Mouse (Mus musculus): ENCODE measurements around the gene Suclg2.

The Suclg2 gene

DNA sequence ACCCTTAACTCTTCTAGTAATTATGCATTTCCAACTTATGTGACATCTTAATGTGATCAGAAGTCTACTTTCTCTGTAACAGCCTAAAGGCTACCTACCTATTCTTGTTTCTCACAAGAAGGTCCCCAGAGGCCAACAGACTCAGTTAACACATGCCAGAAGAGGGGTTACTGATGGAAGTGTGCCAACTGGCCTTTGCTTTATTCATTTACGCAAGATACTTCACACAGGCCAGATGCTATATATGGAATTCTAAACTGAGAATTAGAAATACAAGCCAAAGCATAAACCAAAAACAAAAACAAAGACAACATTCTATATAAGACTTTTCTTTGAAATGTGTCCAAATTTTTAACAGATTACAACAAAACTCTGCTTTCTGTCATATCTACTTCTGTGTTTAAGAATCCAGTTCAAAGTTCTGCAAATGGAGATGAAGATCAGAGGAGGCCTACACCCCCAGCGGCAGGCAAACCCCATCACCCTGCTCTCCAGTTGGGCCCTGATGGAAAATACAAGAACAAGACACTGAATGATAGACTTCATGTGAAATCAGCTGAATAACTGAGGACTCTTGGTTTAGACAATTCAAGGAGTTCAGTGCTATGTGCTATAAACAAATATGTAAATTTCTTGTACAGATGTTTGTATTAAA lies 155.1 kb downstream of the Suclg2 start:
- DNase-seq (ENCODE audit: low spot score in 2 of 2): no peak

DNA sequence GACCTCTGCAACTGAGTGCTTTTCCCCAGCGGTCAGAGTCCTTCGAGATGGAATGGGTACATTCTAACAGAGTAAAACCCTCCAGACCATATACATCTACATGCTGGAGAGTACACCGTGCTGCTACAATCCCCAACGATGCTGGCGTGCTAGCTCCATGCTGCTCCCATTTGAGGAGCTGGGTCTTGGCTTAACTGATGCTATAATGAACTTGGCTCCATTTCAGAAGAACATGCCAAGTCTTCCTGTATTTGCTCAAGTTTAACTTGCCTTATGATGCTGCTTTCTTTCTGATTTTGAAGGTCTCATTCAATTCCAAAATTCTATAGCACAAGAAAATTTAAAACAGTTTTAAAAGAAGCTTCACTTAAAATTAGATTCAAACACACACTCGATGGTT lies 162.3 kb downstream of the Suclg2 start:
- DNase-seq (ENCODE audit: low spot score in 2 of 2): no peak

DNA sequence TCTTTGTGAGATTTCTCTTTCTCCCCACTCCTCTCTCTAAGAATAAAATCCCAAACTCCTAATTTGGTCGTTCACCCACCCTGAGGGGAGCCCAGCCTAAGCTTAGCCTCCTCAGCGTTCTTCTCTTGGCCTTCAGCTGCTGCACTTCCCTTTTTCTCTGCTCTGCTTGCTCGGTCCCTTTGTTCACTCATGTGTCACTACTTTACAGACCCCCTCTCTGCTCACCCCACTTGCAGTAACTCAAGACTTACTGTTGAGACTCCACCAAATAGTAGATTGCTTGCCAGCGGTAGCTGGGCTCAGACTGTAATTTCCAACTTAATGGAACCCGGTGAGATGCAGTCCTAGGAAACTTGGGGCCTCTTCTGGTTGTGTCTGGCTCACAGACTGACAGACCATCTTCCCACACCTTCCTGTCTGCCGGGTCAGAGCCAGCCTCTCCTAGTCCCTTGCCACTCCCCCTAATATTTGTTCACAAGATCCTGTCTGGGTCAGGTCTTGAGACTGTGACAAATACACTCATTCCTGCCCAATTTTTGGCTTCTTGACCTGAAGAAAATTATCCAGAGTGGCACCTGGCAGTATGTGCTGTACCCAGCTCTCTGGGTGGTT lies 166.2 kb downstream of the Suclg2 start:
- no peak for DNase-seq (ENCODE audit: low spot score in 2 of 2)

DNA sequence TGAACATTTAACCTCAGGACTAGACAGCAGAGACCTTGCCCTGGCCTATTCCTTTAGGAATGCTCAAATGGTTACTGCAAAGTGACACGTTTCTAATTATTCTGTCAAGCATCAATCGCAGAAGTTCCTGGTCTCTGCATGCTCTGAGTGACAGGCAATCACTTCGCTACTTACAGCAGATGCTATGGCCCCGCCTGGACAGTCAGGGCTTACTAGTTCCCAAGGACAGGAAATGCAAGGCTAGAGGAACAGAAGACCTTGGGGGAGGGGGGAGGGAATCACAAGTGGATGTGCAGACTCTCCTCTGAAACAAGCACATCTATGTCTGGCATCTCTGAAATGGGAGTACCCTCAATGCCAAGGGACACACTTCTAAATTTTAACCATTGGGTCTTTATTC lies 167.6 kb downstream of the Suclg2 start:
- DNase-seq (ENCODE audit: low spot score in 2 of 2): no peak

DNA sequence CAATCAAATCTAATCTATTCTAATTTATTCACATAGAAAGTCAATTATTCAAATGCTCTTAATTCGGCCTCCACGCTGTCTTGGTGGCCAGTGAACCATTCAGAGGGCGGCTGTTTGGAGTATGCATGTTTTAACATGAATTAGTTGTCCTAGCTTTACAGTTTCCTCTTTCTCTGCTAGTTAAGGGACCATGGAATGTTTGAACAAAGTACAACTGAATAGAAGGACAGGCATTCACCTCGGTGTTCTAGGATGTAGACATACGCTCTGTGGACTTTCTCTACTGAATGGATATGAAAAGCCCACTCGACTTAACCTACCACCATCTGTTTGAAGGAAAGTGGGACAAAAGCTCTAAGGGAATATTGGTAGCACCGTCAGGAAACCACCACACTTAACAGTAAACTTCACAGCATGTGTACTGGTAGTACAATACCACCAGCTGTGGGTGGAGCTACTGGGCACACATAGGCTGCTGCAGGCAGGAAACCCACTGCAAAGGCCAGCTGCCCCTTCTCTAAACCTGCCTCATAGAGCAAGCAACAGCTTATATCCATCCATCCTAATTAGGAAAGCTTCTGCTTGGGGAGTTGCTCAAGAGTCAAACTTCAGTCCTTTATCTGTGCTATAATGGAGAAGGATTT lies 172.3 kb downstream of the Suclg2 start:
- DNase-seq (ENCODE audit: low spot score in 2 of 2): no peak

DNA sequence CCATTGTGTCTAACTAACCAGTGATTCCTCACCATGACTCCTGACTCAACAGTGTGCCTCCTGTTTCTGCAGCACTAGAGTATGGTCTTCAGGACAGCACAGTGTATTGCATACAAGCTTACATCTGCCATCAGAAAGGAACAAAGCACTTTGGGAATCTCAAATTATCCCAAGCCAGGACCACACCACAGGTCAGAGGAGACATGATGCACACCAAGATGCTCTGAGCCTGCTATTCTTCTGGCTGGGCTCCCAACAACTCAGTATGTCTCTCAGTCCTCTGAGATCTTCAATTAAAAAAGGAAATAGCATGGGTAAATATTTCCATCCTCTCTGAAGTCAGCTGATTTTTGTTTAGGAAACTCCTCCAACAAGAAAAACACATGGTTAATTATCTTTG lies 172.9 kb downstream of the Suclg2 start:
- no peak for DNase-seq (ENCODE audit: low spot score in 2 of 2)

DNA sequence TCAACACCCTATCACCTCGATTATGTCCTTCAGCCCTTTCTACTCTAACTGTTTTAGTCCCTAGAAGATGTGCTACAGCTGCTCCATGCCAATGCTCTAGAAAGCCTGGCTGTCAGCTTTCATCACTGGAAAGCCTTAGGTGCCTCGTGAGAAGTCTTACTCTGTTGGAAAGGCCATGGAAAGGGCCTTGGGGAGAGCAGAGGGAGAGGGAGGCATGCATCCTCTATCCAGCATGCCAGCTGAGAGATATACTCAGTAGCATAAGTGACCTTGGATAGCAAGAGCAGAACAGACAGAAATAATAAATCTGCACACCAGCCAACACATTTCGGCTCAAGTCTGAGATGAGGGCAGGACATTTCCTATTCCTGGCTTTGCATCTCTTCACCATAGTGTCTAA lies 173.3 kb downstream of the Suclg2 start:
- no peak for DNase-seq (ENCODE audit: low spot score in 2 of 2)

DNA sequence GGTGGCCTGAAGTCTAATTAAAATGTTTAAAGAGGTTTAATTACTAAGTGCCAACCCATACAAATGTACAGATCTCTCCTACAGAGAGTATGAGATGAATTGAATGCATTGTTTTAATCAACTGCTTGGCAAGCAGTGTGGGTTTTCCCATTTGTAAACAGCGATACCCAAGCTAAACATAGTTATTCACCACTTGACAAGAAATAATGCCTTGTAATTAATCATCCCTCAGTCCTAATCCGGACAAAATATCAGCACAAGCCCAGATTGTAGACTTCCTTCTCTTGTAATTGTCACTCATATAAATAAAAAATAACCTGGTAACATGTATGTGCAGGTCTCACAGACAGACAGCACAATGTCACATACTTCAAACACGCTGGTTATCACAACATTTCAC lies 183.4 kb downstream of the Suclg2 start:
- DNase-seq (ENCODE audit: low spot score in 2 of 2): no peak

DNA sequence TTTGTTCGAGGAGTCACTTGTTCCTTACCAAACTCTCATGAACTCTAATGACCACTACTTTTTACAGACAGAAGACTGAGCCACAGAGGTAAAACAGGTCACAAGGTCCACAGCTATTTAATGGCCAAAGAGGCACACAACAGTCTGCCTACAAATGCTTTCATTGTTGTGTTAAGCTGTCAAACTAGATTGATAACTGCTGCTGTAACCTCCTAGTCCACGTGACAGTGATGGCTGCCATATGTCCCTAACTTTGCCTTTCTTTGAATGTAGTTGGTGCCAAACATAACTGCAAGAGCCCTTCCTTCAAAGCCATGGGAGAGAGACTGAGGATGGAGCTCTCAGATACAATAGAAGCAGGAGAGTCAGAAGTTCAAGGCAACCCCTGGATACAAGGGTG lies 198.8 kb downstream of the Suclg2 start:
- no peak for DNase-seq (ENCODE audit: low spot score in 2 of 2)

DNA sequence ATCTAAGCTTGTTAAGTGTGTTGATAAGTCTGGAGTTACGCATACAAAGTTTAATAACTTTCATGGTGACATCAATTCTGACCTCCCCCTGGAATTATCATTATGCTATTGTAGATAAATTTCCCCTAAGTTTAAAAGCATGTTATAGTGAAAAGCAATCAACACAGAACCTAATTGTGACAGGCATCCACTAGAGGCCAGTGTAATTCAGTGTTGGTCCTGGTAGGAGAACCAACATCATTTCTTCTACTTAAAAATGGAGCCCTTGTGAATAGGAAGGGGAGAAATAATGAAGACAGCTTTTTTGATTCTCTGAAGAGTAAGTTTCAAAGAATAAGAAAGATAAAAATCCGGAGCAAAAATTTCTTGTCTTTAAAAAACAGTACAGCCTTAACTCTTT lies 200.2 kb downstream of the Suclg2 start:
- DNase-seq (ENCODE audit: low spot score in 2 of 2): no peak

DNA sequence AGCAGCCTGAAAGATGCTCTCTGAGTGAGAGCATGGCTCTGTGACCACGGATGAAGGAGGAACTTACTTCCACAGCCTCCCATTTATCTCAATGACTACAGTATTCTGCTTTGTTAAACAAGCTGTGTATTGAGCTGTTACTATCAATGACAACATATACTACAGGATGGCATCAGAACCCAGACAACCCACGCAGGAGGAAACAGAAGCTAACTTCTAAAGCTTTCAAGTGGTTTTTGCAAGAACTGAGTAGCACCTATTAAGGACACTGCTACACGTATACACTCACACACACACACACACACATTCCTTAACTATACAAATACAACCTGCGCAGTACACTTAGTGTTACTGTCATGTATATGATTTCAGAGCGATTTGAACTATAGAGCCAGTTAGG lies 202.9 kb downstream of the Suclg2 start:
- no peak for DNase-seq (ENCODE audit: low spot score in 2 of 2)

DNA sequence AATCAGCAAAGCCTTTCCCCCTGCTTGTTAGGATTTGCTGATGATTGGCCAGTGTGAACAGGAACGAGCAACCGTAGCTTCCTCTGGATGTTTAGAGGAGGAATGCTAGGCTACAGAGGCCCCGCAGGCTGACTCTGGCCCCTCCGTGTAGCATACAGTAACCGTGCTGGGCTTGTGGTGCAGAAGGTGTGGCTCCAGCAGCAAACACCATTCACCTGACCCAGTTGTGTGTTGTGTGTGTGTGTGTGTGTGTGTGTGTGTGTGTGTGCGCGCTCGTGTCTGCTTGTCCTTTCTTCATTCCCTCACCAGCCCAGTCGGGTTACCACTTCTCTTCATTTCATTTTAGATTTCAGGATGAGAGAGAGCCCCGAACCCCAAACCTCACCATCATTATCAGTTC lies 203.9 kb downstream of the Suclg2 start:
- no peak for DNase-seq (ENCODE audit: low spot score in 2 of 2)

DNA sequence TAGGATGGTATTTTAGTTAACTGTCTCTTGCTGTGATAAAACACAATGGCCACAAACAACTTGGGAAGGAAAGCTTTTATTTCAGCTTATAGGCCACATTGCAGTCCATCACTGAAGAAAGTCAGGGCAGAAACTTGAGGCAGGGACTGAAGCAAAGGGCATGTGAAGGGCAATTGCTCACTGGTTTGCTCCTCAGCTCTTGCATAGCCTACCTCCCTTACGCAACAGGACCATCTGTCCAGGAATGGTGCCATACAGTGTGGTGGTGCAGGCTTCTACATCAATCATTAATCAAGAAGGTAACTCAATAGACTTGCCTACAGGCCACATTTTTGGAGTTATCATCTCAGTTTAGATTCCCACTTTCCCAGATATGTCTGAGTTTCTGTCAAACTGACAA lies 206.9 kb downstream of the Suclg2 start:
- DNase-seq (ENCODE audit: low spot score in 2 of 2): no peak

DNA sequence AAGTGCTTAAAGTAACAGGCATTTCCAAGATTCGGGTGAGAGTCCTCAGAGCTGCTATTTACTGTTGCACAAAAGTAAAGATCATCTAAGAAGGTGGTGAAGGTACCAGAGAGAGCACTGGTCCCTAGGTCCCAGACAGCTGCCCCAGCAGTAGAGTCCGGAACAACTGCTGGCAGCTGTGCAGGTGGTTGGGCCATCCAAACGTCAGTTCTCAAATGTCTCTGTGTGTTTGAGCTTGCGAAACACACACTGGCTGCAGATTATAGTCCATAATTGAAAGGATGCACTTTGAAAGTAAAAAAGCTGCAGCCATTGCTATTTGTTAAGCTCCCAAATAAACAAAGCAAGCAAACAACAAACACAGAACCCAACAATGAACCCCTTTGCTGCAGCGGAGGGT lies 217.8 kb downstream of the Suclg2 start:
- no peak for DNase-seq (ENCODE audit: low spot score in 2 of 2)

DNA sequence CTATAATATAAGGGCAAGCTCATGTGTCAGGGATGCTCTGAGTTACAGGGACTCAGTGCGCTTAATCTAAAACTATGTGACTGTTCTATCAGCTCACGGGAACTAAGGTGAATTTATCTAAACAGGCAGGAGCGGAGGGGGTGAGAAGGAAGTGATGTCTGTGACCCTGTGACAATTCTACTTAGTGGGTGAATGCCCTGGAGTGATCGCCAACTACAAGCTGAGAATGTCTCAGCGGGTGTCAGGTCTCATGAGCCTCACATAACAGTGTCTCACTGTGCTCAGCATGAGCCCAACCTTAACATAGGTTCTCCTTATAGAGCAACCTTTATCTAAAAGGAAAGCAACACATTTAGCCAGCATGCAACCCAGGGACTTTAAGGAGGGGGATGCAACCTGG lies 219.0 kb downstream of the Suclg2 start:
- no peak for DNase-seq (ENCODE audit: low spot score in 2 of 2)

DNA sequence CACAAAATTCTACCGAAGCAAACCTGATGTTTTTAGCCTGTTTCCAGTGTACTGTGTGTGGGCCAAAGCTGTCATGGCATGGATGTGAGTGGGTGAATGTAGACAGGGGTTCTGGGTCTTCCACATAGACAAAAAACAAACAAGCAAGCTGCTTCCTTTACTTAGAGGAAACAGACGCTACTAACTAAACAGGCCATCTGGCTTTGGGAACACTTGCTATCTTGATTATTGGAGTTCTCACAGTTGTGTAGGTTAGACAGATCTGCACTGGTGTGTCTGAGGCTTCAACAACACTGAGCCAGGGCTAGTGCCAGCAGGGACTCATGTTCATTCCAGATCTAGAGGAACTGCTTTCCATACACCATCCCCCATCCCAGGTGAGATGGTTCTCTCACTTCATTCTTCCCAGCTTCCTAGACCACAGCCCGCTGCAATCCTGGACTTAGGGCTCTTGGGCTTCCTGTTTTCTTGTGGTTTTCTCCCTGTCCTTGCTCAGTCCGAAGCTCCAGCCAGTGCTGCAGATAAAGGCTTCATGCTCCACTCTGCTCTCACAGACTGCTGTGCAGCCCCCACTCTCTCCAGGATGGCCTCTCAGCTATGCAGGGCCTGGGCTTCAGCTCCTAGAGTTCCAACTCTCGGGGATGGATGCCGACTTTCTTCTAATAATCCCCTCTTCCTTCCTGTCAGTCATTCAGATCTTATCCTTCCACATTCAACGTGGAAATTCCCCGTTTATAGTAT lies 226.2 kb downstream of the Suclg2 start:
- no peak for DNase-seq (ENCODE audit: low spot score in 2 of 2)

DNA sequence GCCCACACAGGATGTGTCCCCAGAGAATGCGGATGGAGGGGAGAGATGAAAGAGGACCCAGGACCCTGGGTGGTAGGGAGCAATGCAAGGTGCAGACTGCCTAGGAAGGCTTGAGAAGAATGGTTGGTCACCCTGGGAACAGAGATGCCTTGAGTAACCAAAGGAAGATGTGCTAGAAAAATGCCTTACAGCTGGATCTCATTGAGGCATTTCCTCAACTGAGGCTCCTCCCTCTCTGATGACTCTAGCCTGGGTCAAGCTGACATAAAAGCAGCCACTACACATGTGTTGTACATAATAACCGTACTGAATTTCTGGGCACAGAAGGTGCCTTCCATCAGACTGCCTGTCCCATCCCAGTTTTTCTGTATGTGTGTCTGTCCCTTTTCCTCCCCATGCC lies 227.6 kb downstream of the Suclg2 start:
- no peak for DNase-seq (ENCODE audit: low spot score in 2 of 2)

DNA sequence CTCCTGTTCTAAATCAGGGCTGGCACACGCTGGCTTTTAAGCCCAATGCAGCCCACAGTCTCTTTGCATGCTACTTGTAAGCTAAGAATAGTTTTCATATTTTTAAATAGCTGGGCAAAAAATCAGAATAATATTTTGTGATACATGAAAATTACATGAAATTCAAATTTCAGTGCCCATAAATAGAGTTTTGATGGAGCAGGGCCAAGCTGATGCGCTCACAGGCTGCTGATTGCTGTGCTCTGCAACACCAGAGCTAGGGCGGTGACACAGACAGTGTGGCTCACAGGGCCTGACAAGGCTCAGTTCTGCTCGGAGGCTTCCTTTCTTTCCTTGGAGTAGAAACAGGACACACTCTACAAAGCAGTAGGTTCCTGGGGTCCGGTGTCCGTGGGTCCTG lies 232.8 kb downstream of the Suclg2 start:
- DNase-seq (ENCODE audit: low spot score in 2 of 2): no peak

DNA sequence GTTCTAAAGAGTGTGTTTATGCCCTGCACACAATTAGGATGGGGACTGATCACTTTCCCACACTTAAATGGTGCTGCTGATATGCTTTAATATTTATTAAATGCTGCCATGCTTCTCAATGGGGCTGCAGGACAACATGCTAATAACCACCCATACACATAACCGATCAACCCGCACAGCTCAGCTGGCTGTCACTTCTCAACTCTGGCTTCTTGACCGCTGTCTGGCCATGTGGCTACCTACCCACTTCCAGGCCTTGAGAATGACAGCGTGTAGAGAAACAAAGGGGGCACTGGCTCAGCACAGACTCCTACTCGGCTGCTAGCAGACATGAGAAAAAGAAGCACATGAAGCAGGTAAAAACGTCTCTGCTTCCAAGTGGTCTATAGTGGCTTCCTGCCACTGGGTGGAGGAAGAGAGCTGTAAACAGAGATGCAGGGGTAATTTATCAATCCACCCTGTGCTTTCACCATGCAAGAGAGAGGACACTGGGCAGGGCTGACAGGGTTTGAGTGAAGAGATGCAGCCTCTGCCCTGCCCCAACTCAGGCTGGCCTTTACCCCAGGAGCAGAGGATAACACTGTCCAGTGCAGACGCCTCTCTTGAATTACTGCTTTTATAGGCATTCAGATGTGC lies 234.3 kb downstream of the Suclg2 start:
- DNase-seq (ENCODE audit: low spot score in 2 of 2): peak; percentile 30 to 64

DNA sequence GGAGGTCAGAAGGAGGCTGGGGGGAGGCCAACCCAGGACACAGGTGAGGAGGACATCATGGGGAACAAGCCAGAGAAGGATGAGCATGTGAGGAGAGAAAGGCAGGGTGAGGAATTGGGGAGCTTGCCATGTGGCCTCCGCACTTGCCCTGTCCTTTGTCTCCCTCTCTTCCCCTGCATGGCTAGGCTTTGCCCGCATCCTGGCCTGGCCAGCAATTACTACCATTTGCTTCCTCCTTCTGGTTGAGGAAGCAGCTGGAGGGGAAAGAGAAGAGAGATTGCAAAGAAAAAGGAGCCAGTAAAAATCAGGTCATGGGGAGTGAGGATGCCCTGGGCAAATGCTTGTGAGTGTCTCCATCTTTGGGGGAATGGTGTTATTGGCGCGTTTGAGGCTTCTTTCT lies 234.9 kb downstream of the Suclg2 start:
- no peak for DNase-seq (ENCODE audit: low spot score in 2 of 2)

DNA sequence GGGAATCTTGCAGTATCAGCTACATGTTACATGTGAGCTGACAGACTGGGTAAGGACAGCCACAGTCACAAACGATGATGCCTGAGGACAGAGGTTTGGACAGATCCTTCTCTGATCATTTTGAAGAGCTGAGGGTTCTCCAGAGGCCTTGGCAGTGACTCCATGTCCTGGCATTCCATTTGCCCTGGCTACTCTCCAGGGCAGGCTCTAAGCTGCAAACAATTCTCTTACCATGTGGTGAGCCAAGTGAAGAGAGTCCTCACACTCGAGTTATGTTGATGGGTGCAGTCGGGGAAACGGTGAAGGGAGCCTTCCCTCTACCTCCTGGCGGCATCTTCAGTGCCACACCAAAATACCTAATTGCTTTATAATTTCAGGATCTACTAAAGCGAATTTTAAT lies 235.5 kb downstream of the Suclg2 start:
- DNase-seq (ENCODE audit: low spot score in 2 of 2): no peak

DNA sequence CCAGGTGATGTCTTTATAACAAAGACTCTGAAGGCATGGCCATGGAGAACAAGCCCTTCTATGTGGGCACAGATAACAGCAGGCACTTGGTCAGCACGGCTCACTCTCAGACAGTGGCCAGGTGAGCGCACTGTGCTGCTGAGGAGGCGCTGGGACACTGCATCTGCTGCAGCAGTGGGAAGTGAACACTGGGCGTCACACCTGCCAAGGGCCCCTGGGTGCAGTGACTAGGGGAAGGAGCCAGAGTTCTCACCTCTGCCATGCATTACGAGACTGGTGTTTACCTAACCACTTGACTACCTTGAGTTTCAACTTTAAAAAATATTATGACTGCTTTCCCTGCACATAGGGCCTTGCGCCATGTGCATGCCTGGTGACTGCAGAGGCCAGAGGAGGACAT lies 238.8 kb downstream of the Suclg2 start:
- DNase-seq (ENCODE audit: low spot score in 2 of 2): no peak
